In genomic region chr1:167249881-167250280, GRCm38 (mm10) we compare ENCODE assay signal across 18 mouse cellular contexts. TPM values are rescaled to one million over a fixed set of nuclear protein-coding genes. Genes with fewer than 3 reads are reported as not detected.
DNase-seq lines count a peak whose midpoint lies in the region; ATAC-seq and TF ChIP-seq lines count a peak whose summit lies in the region.
"Had no signal": no experiment of that assay in that cellular context is flagged by ENCODE, and none has a peak within 500 bp of the region (broad histone marks: within the 10 kb centered on the region; RNA-seq: fewer than 3 reads in every experiment).

No protein-coding gene starts in this region.

- no peak for TF ChIP-seq CTCF in MEL (IDR thresholded peaks at IDR 0.05 in 2 of 3, conservative IDR thresholded peaks at IDR 0.05 in 1 of 3; ENCODE audit: control insufficient read depth in 1 of 3, insufficient read depth in 1 of 3, low read depth in 2 of 3, low read length in 3 of 3, poor library complexity in 1 of 3, severe bottlenecking in 1 of 3)

- no peak for TF ChIP-seq RAD21 in MEL (IDR thresholded peaks at IDR 0.05; ENCODE audit: low read depth, low read length)

- H3K4me3 ChIP-seq in heart, embryonic 16.5 days (ENCODE audit: low read length), result no peak overlapping the region
- no peak overlapping the region for H3K4me3 ChIP-seq in lung, embryonic 15.5 days
- H3K4me3 ChIP-seq in MEL (ENCODE audit: control insufficient read depth in 1 of 2, insufficient read depth in 1 of 2, low read depth in 2 of 2, low read length in 2 of 2), result no peak overlapping the region
- H3K4me3 ChIP-seq: embryonic facial prominence, embryonic 10.5 days; forebrain, embryonic 10.5 days; heart, embryonic 10.5 days; hindbrain, embryonic 10.5 days had no signal

- TF ChIP-seq EP300 in MEL (IDR thresholded peaks at IDR 0.05; ENCODE audit: low read depth in 1 of 2, low read length in 2 of 2), result no peak

- intact Hi-C loops in heart, postnatal 10 days (cut with DNase I), result no loop called here

- TF ChIP-seq POLR2A in MEL (IDR thresholded peaks at IDR 0.05; ENCODE audit: control insufficient read depth in 1 of 2, insufficient read depth in 1 of 2, low read depth in 1 of 2, low read length in 2 of 2, poor library complexity in 1 of 2), result no peak

- ATAC-seq in heart, embryonic 16.5 days (replicated peaks; ENCODE audit: extremely low read depth, insufficient read depth, low FRiP score), result no peak
- ATAC-seq in lung, embryonic 15.5 days (ENCODE audit: borderline replicate concordance, extremely low read depth, low FRiP score, low TSS enrichment), result no peak
- ATAC-seq in erythroid progenitor cell, adult 5-6 weeks (replicated peaks; ENCODE audit: low FRiP score, poor library complexity, severe bottlenecking), result no peak
- ATAC-seq: forebrain, embryonic 14.5 days; inflammation-experienced regulatory T-cells, adult 6 months had no signal

- DNase-seq in heart, postnatal 10 days, result no peak
- no peak for DNase-seq in lung, postnatal 4 days
- peak; percentile 35 for DNase-seq in MEL (ENCODE audit: low read depth, low spot score)
- DNase-seq in right cerebral cortex, adult 2 months (ENCODE audit: low spot score in 2 of 2), result no peak
- DNase-seq: adrenal gland, adult 2 months; adrenal gland, postnatal 25 days; cerebellum, postnatal 10 days; heart, adult 18-20 months had no signal

- H3K27me3 ChIP-seq in heart, embryonic 16.5 days (ENCODE audit: control insufficient read depth, insufficient read depth, low read length), result no peaks in the 10 kb centered on the region
- H3K27me3 ChIP-seq in lung, embryonic 15.5 days, result no peaks in the 10 kb centered on the region
- no peaks in the 10 kb centered on the region for H3K27me3 ChIP-seq in MEL (ENCODE audit: control insufficient read depth in 1 of 2, insufficient read depth in 2 of 2, low read length in 2 of 2)

- peaks cover 76% of the 10 kb centered on the region for H3K79me2 ChIP-seq in MEL (ENCODE audit: control insufficient read depth, insufficient read depth, low read length, poor library complexity)

- peak overlapping the region; percentile 15 for H3K9ac ChIP-seq in heart, embryonic 16.5 days (ENCODE audit: low read length)
- no peak overlapping the region for H3K9ac ChIP-seq in lung, embryonic 15.5 days
- no peak overlapping the region for H3K9ac ChIP-seq in MEL (ENCODE audit: control insufficient read depth, low read depth, low read length, poor library complexity, severe bottlenecking)

- no peaks in the 10 kb centered on the region for H3K36me3 ChIP-seq in heart, embryonic 16.5 days (ENCODE audit: control insufficient read depth, insufficient read depth)
- H3K36me3 ChIP-seq in lung, embryonic 15.5 days, result no peaks in the 10 kb centered on the region
- H3K36me3 ChIP-seq in MEL (ENCODE audit: control insufficient read depth in 1 of 2, insufficient read depth in 2 of 2, low read length in 2 of 2), result peaks cover 2 to 30% of the 10 kb centered on the region in 2 experiments; a peak in 3 of 4 replicates
- H3K36me3 ChIP-seq: embryonic facial prominence, embryonic 10.5 days; heart, embryonic 10.5 days; hindbrain, embryonic 10.5 days had no signal

- WGBS in heart, embryonic 16.5 days, result 77% methylated on average over 8 of the region's 8 CpGs
- 80% methylated on average over 8 of the region's 8 CpGs for WGBS in lung, embryonic 15.5 days

- no peak overlapping the region for H3K27ac ChIP-seq in heart, embryonic 16.5 days (ENCODE audit: low read length)
- H3K27ac ChIP-seq in lung, embryonic 15.5 days, result peak overlapping the region; percentile 19; the same call in 1 of the 2 replicates
- no peak overlapping the region for H3K27ac ChIP-seq in MEL (ENCODE audit: control insufficient read depth, low read depth, low read length)
- H3K27ac ChIP-seq: embryonic facial prominence, embryonic 10.5 days; forebrain, embryonic 10.5 days; heart, embryonic 10.5 days; hindbrain, embryonic 10.5 days had no signal

- no peaks in the 10 kb centered on the region for H3K9me3 ChIP-seq in heart, embryonic 16.5 days (replicated peaks; ENCODE audit: control insufficient read depth, low read length)
- H3K9me3 ChIP-seq in lung, embryonic 15.5 days, result no peaks in the 10 kb centered on the region
- no peaks in the 10 kb centered on the region for H3K9me3 ChIP-seq in MEL (replicated peaks; ENCODE audit: insufficient read depth, low read length)
- H3K9me3 ChIP-seq: embryonic facial prominence, embryonic 10.5 days; forebrain, embryonic 10.5 days; G1E; heart, embryonic 10.5 days; hindbrain, embryonic 10.5 days had no signal

- peaks cover 32% of the 10 kb centered on the region for H3K4me1 ChIP-seq in heart, embryonic 16.5 days (ENCODE audit: control insufficient read depth, insufficient read depth, low read length)
- peaks cover 61% of the 10 kb centered on the region for H3K4me1 ChIP-seq in lung, embryonic 15.5 days
- peaks cover 19 to 35% of the 10 kb centered on the region in 2 experiments for H3K4me1 ChIP-seq in MEL (ENCODE audit: control insufficient read depth in 1 of 2, insufficient read depth in 2 of 2, low read length in 2 of 2)

- H3K4me2 ChIP-seq in heart, embryonic 16.5 days (ENCODE audit: low read depth, low read length), result no peak overlapping the region
- no peak overlapping the region for H3K4me2 ChIP-seq in lung, embryonic 15.5 days

TF ChIP-seq in MEL, 35 proteins besides CTCF, POLR2A, EP300 and RAD21:
- no peak for TF ChIP-seq TCF12 (IDR thresholded peaks at IDR 0.05; ENCODE audit: low read depth, low read length)
- no peak for TF ChIP-seq HCFC1 (IDR thresholded peaks at IDR 0.05; ENCODE audit: low read depth, low read length)

RNA-seq across cellular contexts. Expression of gene Uck2, which starts 35.2 kb away (rescaled TPM):
- polyA plus RNA-seq in heart, embryonic 16.5 days (2015; fragmentation: Nextera tagmentation; extraction: Ambion mirVana), result 51.4 and 68.8 TPM in 2 replicates
- 10 to 100 TPM; 55.1 to 56.9 TPM for total RNA-seq in heart, postnatal 10 days (2021)
- polyA plus RNA-seq in lung, embryonic 15.5 days (2015; fragmentation: Nextera tagmentation; extraction: Ambion mirVana), result 79.2 and 85.4 TPM in 2 replicates
- 191 and 213 TPM in 2 replicates for total RNA-seq in MEL (2012; rRNA removed)
- polyA plus RNA-seq in MEL (2012; ENCODE audit: insufficient read depth in 1 of 2, insufficient read length in 2 of 2, low read depth in 1 of 2, low replicate concordance in 2 of 2, missing spikeins in 1 of 2), result 100 to 1,000 TPM; 290 to 643 TPM
- total RNA-seq in erythroid progenitor cell, adult 5-6 weeks (2015; ENCODE audit: low replicate concordance), result 17.7 and 24.7 TPM in 2 replicates
- 10.4 and 24.8 TPM in 2 replicates for total RNA-seq in erythroid progenitor cell, adult 5-6 weeks (2017; ENCODE audit: low replicate concordance)

RNA-seq across cellular contexts. Expression of gene Tmco1, which starts 58.3 kb away (rescaled TPM):
- 85.3 and 99.1 TPM in 2 replicates for polyA plus RNA-seq in heart, embryonic 16.5 days (2015; fragmentation: Nextera tagmentation; extraction: Ambion mirVana)
- 10 to 100 TPM; 84.6 to 94.3 TPM for total RNA-seq in heart, postnatal 10 days (2021)
- polyA plus RNA-seq in lung, embryonic 15.5 days (2015; fragmentation: Nextera tagmentation; extraction: Ambion mirVana), result 101 TPM in 2 replicates
- 126 and 128 TPM in 2 replicates for total RNA-seq in MEL (2012; rRNA removed)
- 100 to 1,000 TPM in 1 of 2 experiments, not detected in 1; 110 TPM for polyA plus RNA-seq in MEL (2012; ENCODE audit: insufficient read depth in 1 of 2, insufficient read length in 2 of 2, low read depth in 1 of 2, low replicate concordance in 2 of 2, missing spikeins in 1 of 2)
- total RNA-seq in erythroid progenitor cell, adult 5-6 weeks (2015; ENCODE audit: low replicate concordance), result 70.0 and 132 TPM in 2 replicates
- total RNA-seq in erythroid progenitor cell, adult 5-6 weeks (2017; ENCODE audit: low replicate concordance), result 78.2 and 81.5 TPM in 2 replicates
